Mouse (Mus musculus): Measurements from ENCODE around the gene Pitpnm2.

DNA sequence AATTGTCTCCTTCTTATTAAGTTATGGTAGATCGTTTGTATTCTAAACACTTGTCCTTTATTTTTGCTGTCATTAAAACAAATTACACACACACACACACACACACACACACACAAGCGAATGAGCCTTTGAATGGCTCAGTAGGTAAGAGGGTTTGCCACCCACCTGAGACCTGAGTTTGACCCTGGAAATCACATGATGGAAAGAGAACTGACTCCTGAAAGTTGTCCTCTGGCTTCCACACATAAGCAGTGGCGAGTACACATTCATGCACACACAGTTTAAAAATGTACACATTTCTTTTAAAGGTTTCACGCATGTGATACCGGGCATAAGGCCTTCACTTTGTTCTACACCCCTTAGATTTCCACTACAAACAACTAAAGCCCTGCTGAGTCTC, 20.7 kb upstream of the Pitpnm2 start:
- TF ChIP-seq CTCF (IDR thresholded peaks at IDR 0.05) (no peak), EP300 (IDR thresholded peaks at IDR 0.05) (no peak)

Data from lung, postnatal 0 days (tissue).